Mouse (Mus musculus): Measurements from ENCODE around the gene Nav1.
"Not testable (repeated sequence)": the region's sequence is repeated elsewhere in the genome, so short reads cannot be mapped to it uniquely, and the experiment has no call there.

The Nav1 gene

DNA sequence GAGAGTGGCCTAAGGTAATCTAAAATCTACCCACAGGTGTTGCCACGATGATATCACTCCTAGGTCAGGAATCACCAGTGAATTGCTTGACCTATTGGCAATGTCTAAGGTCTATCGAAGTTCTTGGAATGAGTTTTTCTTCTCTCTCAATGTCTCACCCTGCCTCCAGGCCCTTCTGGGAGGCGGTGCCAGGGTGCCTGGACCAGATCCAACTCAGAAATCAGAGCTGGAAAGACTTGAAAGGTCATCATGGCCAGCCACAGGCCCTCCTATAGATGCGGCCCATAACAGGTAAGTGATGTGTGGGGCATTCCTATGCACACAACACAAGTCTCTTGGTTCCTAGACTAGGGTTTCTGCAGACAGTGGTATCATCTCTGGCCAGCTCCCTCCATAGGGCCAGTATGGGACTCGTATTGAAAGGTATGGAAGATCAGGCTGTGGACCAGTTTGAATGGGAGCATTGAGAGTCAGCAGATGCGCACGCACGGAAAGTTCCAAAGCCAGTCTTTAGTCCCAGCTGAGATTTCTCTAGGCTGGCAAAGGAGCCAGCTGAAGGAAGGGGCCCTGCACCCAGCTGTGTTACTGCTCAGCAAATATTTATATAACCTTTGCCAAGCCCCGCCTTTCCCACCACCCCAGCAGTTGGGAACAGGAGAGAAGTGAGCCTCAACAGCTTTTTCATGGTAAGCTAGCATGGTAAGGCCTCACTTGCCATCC, 92.0 kb downstream of the Nav1 start:
- DNase-seq = no peak

DNA sequence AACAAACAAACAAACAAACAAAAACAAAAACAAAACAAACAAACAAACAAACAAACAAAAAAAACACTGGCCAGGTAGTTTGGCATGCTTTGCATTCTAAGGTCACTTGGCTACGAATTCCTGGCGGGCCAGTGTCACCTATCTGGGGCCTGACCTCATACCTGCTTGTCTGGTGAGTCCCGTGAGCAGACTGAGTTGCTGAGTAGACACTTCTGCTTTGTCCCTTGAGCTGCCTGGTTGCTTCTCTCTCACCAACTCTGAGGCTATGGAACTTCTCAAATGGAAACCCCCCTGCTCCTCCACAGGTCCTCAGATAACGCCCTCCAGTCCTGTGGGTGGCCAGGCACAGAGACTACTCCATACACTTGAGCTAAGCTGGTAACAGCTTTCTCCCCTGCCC, 93.0 kb downstream of the Nav1 start:
- no peak for DNase-seq

DNA sequence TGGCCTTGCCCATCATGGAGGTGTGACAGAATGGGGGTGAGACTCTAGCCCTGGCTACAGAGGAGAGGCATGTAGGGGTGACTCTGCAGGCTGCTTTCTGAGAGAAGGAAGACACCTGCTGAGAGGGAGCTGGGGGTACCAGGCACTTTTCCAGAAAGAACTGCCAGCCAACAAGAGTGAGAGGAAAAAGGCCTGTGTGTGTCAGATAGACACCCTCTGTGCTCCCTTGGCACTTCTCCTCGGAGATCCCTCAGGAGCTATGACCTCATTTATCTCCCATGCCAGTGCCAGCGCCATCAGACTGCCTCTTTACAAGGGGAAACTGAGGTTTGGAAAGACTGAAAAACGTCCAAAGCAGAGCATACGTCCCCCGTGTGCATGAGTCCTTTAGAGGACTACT, 93.6 kb downstream of the Nav1 start:
- no peak for DNase-seq

DNA sequence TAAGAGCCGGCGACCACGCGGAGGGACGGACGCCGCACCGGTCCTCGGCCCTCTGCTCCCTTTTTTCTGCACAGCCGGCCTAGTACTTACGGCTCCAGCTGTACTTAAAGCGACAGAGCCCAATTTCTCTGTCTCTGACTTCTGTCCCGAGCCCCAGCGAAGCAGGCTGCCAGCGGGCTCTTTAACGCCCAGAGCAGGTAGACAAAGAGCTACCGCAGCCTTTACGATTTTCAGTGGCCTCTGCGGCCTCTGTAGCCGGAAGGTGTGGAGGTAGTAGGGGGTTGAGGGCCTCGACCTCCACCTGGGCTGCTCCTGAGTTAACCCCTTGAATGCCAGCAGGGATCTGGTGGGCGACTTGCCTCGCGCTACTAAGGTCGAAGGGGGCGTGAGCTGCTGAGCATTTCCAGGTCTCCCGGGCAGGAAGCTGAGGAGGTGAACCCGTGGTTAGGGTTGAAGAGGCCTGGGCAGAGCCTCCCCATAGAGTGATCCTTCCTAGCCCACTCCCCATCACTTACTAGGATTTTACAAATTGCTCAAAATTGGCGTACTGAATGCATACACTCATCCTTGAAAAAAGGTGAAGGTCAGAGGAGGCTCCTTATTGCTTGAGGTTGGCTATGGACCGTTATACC, 96.6 kb downstream of the Nav1 start:
- peak; percentile 69 to 77 for DNase-seq

DNA sequence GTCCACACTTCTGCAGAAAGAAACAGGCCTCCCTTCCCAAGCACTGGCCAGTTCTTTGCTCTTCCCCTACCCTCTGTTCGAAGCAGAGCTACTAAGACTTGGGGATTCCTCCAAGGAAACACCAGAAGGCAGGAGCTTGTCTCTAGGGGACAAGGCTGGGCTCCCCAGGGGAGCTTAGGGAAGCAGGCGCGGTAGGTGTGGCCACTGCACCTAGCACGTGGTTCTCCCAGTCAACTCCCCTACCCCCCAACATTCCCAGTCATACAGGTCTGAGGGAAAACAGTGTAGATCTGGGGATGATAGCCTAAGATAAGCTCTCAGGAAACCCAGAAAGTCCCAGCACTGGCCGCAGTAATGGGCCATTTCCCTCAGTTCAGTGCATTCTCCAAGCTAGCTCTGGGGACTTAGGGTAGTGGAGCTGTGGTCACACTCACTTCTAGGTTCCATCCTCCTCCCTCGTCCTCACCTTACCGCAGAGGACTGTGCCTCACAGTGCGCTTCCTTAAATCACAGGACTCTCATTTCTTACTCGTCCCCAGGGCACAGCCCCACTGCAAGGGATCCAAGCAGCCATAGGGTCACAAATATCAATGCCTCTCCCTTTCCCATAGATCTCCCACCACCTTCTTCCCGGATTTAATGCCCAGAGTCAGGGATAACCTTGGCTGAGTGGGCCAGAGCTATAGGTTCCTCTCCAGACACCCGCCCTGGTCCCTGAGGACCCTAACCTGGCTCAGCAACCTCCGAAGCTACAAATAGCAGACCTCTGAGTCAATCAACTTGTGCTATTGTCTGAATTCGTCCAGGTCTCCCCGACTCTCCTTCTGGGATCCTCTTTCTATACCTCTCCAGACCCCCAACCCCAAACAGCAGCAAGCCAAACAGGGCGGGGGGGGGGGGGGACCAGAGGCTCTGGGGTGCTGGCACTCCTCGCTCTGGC, 97.7 kb downstream of the Nav1 start:
- no peak for DNase-seq

DNA sequence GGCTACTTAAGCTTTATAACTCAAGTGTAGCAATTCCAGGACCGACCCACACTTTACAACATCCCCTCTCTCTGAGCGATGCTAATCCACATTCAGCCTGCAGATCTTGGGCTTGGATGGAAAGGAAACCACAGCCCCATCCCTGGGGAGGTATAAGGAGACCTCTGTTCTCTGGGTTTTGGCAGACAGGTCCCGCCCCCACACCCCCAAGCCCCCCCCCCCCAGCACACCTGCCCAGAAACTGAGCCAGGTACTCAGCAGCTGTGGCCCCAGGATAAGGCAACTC, 98.8 kb downstream of the Nav1 start:
- no peak for DNase-seq

DNA sequence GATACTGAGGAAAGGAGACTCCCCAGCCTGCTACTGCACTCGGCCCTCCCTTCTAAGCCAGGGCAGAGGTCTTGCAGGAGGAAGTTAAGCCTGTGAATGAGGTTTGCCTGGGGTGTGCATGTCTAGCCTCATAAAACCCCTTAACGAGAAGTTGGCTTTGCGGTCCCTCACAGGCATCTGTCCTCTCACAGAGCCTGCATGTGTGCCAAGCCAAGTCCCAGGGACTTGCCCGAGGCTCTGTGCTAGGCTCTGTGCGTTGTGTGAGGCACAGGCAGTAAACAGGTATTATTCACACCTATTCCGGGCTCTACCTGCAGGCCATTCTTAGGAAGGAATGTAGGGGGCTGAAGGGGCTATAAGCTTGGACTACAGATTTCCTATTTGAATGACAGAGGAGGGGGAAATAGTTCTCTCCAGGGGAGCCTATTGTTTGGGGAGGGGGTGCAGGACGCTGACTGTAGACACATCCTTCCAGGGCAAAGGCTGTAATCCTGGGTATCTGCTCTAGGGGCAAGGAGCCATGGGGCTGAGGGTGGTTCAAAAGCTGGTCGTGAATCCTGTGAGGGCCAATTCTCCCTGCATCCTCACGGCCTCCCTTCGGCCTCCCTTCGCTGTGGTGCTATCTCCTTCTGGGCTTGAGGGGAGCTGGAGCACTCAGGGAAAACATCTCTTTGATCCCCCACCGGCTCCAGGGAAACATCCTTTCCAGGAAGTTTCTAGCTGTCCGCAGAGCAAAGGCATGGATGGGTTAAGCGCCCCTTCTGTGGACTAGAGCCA, 99.3 kb downstream of the Nav1 start:
- no peak for DNase-seq

DNA sequence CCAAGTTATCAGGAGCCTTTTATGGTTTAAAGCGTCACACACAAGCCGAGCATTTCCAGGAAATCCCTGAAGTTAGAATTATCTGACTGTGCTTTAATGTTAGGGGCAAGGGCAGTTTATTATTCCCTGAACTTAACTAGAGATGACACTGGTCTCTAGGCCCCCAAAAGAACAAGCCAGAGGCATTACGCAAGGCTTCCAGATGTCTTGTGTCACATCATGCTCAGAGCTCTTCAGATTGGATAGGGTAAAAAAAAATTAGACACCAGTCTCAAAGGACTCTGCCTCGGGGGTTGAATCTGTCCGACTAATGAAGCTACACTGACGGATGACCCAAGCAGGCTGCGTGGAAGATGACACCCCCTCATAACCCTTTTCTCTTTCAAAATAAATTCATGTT, 101.6 kb downstream of the Nav1 start:
- DNase-seq = no peak

DNA sequence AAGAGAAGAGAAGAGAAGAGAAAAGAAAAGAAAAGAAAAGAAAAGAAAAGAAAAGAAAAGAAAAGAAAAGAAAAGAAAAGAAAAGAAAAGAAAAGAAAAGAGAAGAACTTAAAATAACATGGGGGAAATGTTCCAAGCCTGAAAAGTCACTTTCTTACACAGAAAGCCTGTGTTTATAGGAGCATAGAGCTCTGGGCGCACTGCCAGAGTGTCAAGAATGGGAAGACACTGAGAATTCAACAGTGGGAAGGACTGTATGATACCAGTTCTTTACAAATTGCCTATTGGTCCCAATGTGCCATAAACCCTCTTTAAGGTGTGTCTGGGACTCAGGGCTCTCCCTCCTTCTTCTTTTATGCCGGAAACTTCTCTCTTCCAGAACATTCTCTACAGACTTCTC, 103.7 kb downstream of the Nav1 start:
- peak in 1 of 2 experiments; percentile 49 for DNase-seq

DNA sequence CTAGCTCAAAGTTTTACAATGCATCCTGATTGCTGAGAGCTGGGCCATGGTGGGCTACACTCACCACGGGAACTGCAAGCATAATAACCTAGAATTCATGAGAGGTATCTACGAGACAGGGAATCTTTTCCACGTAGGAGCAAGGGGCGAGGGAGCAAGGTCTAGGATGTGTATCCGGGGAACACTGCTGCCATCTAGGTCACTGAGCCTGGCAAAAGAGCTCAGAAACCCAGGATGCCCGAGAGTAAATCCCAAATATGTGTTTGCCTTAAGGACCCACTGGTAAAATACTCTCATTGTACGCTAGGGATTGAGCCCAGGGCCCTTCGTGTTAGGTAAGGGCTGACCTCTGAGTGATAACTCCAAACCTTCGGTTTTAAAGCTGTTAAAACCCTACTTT, 104.3 kb downstream of the Nav1 start:
- no peak for DNase-seq

DNA sequence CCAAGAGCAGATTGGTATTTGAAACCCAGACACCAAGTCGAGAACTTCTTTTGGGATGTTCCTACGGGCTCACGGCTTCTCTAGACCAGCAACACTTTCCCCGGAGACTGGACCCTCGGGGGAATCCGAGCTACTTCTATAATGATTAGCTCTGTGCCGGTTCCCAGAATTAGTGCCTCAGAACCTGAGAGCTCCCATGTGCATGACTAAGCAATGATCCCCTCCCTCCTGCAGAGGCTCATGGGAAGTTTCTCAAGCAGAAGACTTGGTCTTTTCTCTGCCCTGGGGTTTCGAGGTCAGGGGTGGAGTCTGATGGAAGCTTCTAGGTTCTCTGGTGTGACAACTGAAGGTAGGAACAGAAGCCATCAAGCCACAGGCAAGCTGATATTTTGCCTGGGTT, 105.0 kb downstream of the Nav1 start:
- no peak for DNase-seq

DNA sequence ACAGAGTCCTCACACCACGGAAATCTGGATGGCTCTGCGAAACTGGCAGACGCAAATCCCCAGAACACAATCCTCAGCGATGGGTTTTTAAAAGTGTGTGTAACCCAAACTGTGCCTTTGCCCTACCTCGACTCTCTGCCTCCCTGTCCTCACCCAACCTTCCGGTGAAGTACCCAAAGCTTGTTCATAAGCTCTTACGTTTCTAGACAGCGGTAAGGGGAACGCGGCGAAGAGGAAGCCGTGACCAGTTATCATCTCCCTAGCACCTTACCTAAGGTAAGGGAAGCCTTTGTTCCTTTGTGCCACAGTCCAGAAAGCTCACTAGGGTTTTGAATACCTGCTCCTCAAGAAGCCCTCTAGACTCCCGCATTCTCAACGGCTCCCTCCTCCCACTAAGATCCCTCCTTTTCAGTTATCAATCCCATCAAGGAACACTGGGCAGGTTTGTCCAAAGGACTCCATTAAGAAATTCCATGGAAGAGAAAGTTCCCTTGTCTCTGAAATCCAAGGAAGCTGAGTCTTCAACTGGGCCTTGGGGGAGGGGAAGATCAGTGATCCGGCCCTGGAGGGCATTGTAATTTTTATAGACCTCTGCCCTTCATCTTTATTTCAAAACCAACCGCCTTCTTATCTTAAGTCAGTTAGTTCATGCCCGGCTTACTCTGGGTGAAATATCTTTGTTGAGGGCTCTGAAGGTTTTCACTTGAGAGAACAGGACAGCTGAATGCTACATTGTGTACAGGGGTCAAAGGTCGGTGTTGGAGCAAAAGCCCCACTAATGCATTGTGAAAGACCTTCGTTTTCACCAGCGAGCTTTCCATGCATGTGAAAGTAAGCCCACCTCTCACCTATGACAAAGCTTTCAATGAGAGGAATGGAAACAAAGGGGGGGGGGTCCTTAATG, 108.4 kb downstream of the Nav1 start:
- no peak for DNase-seq

DNA sequence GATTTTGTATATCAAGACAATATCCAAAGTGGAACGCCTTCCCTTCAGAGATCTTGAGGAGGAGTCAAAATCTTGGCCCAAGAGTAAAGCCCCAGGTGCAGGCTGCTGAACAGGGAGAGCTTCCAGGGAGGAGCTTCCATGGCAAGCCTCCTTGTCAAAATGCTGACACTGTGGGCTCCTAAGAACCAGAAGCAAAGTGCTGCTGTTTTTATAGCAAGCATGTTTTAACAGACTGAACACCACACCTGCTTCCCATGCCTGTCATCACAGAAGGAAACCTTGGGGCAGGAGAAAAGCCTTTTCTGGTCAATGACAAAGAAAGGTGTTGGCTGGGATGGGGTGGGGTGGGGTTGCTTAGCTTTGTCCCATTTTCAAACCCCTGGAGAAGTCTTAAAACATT, 112.0 kb downstream of the Nav1 start:
- DNase-seq = no peak

DNA sequence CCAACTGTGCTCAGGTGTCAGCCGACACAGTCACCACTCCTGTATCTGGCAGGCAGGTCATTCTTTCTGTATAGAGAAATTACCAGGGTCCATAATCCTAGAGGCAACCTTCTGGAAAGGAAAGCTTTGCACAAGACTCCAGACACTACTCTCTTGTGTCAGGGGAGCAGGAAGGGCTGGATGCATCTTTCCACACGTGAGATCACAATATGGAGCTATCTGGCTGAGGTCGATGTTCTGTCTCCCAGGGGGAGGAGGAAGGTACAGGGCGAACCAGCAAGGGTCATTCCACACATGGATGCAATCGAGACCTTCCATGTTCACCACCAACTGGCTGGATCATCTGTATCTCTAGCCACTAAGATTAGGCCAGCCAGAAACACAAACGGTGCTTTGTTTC, 113.2 kb downstream of the Nav1 start:
- DNase-seq = no peak

DNA sequence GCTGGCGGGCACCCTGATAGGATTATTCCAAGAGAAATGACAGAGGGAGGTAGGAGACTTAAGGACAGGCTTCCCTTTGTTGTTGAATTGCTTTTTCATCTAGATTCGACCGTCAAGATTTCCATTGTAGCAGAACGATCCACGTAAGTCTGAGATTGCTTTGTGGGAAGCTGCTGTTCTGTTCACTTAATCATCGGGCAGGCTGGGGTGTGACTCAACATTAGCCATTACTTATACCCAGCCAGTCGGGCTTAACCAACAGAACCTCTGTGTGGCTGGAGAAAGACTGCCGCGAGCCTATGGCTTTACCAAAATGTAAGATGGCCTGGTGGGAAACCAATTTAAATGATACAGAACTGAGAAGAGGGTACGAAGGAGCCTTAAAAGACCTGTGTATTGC, 114.7 kb downstream of the Nav1 start:
- DNase-seq = no peak

DNA sequence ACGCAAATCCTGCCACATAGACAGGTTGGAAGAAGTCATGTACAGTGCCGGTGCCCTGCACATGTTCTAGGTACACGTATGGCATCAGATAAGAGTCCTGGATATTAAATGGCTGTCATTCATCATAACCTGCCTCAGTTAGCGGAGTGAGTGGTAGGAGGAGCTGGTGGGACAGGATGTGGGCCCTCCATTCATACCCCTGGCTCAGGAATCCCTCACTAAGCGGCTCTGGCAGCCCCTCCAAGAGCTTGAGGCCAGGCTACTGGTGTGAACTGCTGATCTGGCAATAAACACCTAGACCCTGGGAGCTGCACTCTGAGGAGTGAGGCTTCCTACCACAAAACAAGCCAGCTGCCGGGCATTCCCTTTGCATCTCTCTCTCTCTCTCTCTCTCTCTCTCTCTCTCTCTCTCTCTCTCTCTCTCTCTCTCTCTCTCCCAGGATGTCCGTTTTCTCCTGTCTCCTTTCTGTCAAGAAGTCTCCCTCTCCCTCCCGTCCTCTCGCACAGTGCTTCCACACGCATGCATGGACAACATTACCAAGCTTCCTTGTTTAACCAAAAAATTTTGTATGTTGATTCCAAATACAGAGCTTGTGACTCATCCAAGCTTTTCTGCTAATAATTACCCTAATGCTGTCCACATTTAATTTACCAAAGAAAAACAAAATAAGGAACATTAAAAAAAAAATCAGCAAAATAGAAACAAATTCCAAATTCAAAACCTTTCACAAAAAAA, 116.0 kb downstream of the Nav1 start:
- DNase-seq = no peak

DNA sequence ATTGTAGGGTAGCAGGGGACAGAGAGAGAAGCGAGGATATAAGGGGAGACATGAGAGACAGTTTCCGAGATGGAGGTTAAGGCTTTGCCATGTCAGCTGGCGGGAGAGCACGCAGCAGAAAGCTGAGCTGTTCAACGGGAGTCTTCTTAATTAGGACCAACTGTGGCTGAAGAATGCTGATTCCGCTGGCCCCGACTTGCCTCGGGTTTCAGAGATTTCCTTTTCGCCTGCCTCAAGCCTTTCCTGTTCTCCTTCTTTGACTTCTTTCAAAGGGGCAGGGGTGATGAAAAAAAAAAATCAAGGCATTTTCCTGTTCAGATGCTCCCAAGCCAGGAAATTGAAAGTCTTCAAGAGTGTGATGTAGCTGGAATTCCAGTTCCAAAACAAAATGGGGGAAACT, 118.2 kb downstream of the Nav1 start:
- DNase-seq = no peak

DNA sequence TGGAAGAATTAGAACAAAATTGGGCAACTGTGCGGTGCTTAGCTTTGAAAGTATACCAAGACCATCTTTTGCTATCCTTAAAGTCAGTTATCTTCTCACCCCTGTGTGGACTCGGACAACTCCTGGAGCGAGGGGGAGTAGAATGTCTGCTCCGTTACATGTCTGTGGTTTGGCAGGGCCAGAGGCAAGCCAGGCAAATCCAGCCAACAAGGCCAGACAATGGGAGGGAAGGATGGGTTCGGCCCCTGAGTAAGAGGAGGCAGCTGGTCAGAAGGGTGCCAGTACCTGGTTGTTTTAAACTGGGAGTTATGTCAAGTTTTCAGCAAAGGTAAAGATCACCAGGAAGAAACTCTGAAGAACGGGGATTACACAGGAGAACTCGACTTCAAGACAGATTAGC, 121.9 kb downstream of the Nav1 start:
- no peak for DNase-seq

DNA sequence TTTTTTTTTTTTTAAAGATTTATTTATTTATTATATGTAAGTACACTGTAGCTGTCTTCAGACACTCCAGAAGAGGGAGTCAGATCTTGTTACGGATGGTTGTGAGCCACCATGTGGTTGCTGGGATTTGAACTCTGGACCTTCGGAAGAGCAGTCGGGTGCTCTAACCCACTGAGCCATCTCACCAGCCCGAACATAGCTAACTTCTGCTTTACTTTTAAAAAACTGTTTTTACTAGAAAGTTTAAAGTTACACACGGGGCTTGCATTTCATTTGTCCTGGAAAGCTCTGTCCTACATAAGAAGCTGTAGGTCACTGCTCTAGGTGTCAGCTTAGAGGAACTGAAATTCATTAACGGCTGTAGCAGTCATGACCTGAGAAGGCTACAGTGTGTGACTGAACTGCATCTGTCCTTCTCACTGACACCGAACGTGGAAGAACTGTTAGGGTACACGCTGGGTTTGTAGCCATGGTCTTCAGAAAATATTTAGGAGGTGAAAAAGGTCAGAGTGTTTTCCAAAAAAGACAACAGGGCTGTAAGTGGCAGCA, 122.5 kb downstream of the Nav1 start:
- not testable (repeated sequence) for DNase-seq

DNA sequence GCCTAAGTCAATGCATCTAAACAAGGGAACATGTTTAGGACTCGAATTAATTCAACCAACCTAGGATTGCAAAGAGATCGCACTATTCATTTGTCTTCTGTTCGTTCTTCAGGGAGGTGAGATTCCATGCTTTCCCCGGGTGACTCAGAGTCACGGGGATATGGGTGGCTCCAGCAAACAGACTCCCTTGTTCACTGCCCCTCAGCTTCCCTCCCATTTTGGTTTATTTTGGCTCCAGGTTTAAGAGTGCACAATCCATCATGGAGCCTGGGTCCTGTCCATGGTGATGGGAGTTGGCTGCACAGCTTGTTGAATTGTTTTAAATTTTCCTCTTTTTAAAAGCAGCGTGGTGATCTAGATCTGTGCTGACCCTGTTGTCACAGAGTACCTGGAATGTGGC, 123.1 kb downstream of the Nav1 start:
- no peak for DNase-seq

DNA sequence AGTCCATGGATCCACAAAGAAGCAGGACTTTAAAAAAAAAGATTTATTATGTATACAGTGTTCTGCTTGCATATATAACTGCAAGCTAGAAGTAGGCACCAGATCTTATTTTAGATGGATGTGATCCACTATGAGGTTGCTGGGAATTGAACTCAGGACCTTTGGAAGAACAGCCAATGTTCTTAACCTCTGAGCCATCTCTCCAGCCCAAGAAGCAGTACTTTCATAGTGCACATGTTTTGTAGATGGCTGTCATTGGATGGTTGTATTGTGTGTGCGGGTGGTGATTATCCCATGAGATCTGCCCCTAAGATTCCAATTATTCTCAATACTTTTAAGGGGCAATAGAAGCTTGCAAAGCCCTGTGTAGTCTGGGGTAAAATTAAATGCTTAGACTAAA, 124.4 kb downstream of the Nav1 start:
- no peak for DNase-seq

All from kidney, postnatal 25 days (tissue).